Mouse (Mus musculus) liver, postnatal 0 days (tissue): ENCODE measurements around the gene Btf3l4. TPM values are rescaled to one million over a fixed set of nuclear protein-coding genes. Genes with fewer than 3 reads are reported as not detected.

ENCODE experiments used
- ATAC-seq: fragments of 200-750 bp; cut with Nextera tagmentation; 2 replicates; pipeline ENCODE4 v1.8.0; 2017; ENCODE audit warnings: mild to moderate bottlenecking, moderate library complexity
- DNase-seq: peaks from one replicate; pipeline ENCODE4 v3.0.0-alpha.2; 2016
- H3K27ac ChIP-seq: fragments of 300-500 bp; sonication (generic); 2 replicates; pipeline ENCODE4 v1.5.1; 2014; ENCODE audit warnings: antibody characterized with exemption, moderate library complexity, mild to moderate bottlenecking, low read depth
- H3K27me3 ChIP-seq: fragments of 300-500 bp; sonication (generic); 2 replicates; pipeline ENCODE4 v1.6.1; 2014; ENCODE audit warnings: low read length, control low read depth, mixed read lengths; ENCODE audit not compliant: insufficient read depth
- H3K36me3 ChIP-seq: fragments of 300-500 bp; sonication (generic); replicated peaks from 2 replicates; pipeline ENCODE4 v1.6.1; 2014; ENCODE audit warnings: mild to moderate bottlenecking, control low read depth, low read length, moderate library complexity, mixed read lengths; ENCODE audit not compliant: insufficient read depth
- H3K4me1 ChIP-seq: fragments of 300-500 bp; sonication (generic); 2 replicates; pipeline ENCODE4 v1.6.1; 2014; ENCODE audit warnings: antibody characterized with exemption, mild to moderate bottlenecking, control low read depth; ENCODE audit not compliant: insufficient read depth
- H3K4me2 ChIP-seq: fragments of 300-500 bp; sonication (generic); 2 replicates; pipeline ENCODE4 v1.6.1; 2014; ENCODE audit warnings: low read depth, mild to moderate bottlenecking, low read length, moderate library complexity, mixed read lengths
- H3K4me3 ChIP-seq: fragments of 300-500 bp; sonication (generic); 2 replicates; pipeline ENCODE4 v1.5.1; 2014; ENCODE audit warnings: low read depth, low read length
- H3K9ac ChIP-seq: fragments of 300-500 bp; sonication (generic); replicated peaks from 2 replicates; pipeline ENCODE4 v1.6.1; 2014; ENCODE audit warnings: mild to moderate bottlenecking, moderate library complexity
- H3K9me3 ChIP-seq: fragments of 300-500 bp; sonication (generic); 2 replicates; pipeline ENCODE4 v1.6.1; 2016; ENCODE audit warnings: mild to moderate bottlenecking, control low read depth, low read length, mixed read lengths
- CTCF ChIP-seq: sonication (generic); IDR thresholded peaks from 2 replicates; pipeline ENCODE4 v1.5.1; 2016; ENCODE audit warnings: antibody characterized with exemption, low read depth
- EP300 ChIP-seq: IDR thresholded peaks from 2 replicates; pipeline ENCODE4 v1.6.1; 2016; ENCODE audit warnings: antibody characterized with exemption, low read depth, mild to moderate bottlenecking
- WGBS: fragments of 180-500 bp; shearing (Covaris S2); extraction: QIAGEN DNeasy Blood & Tissue Kit; methylation state at CpG from one replicate; pipeline ENCODE4 v1.1.7; 2014; ENCODE audit not compliant: insufficient replicate concordance; 5-methylcytosine and 5-hydroxymethylcytosine counted together
- polyA plus RNA-seq: library from polyadenylated mRNA; unstranded; fragments of >200 nt; fragmentation: Nextera tagmentation; extraction: Ambion mirVana; gene quantifications from 2 replicates; pipeline ENCODE4 v1.2.1, GENCODE M21; 2015

The Btf3l4 gene
- polyA plus RNA-seq, 1 experiment from 2014 or later, result 56.9 TPM

DNA sequence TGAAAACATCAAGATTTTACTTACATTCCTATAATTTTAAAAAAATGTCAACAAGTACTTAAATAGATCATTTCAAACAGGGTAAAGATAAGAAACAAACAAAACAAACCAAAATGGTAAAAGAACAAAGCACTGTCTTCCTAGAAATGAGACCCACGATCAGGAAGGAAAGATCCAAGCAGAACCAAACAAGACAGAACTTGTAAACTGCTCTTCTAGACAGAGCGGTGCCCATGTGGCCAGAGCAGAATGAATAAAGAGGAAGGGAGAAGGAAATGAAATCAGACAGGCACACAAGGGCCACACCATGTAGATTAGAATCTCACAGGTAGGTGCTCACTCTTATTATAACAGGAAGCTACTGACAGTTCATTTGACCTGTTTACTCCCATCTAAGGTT is 6.8 kb downstream of the Btf3l4 start:
- Histone ChIP-seq H3K9ac (no peak overlapping the region), H3K4me3 (no peak overlapping the region), H3K27ac (no peak overlapping the region), H3K27me3 (no peaks in the 10 kb centered on the region), H3K36me3 (peaks cover 50% of the 10 kb centered on the region), H3K4me2 (no peak overlapping the region), H3K9me3 (no peaks in the 10 kb centered on the region), H3K4me1 (no peaks in the 10 kb centered on the region)
- ATAC-seq, result no peak
- WGBS, result 81% methylated on average over 2 of the region's 2 CpGs
- TF ChIP-seq EP300 (no peak), CTCF (no peak)
- DNase-seq, result no peak

DNA sequence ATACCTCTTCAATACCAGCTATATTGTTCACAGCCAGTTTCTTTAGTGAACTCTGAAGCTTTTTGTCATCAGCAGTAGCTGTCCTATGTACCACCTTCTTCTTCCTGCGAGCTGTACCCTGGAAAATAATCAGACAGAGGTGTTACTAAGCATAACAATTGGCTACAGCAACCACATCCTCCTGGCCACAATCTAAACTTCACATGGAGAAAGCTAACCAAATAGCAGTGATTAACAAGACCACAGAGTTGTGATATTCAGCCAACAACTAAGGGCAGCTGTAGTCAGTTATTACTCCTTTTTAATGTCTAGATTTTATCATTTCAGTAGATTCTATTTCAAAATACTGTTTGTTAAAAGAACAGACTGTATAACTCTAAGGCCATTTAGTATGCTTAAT is 7.3 kb downstream of the Btf3l4 start:
- no peak overlapping the region for H3K27ac ChIP-seq
- H3K9ac ChIP-seq, result no peak overlapping the region
- no peaks in the 10 kb centered on the region for H3K9me3 ChIP-seq
- DNase-seq, result no peak
- H3K36me3 ChIP-seq, result peaks cover 50% of the 10 kb centered on the region
- no peaks in the 10 kb centered on the region for H3K27me3 ChIP-seq
- H3K4me2 ChIP-seq, result no peak overlapping the region
- WGBS, result 72% methylated on average over 1 of the region's 1 CpGs
- ATAC-seq, result no peak
- no peaks in the 10 kb centered on the region for H3K4me1 ChIP-seq
- TF ChIP-seq CTCF (no peak), EP300 (no peak)
- no peak overlapping the region for H3K4me3 ChIP-seq

DNA sequence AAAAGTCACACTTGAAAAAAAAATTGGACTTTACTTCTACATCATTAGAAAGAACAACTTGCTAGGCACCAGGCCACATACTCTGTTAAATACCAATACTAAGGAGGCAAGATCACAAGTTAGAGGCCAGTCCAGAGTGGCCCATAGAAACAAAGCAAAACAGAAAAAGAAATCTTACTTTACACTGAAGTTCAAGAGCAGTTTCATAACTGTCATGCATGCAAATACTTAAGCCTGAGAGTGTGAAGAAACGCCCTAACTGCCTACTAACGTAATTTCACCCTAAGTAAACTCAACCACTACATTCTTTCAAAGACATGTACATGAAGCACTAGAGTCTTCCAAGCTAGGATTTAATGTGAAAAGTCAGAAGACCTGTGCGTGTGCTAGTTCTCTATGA is 7.7 kb downstream of the Btf3l4 start:
- no peak overlapping the region for H3K4me2 ChIP-seq
- no peak overlapping the region for H3K4me3 ChIP-seq
- ATAC-seq, result no peak
- WGBS, result 85% methylated on average over 3 of the region's 3 CpGs
- no peaks in the 10 kb centered on the region for H3K27me3 ChIP-seq
- H3K9ac ChIP-seq, result no peak overlapping the region
- no peaks in the 10 kb centered on the region for H3K9me3 ChIP-seq
- H3K27ac ChIP-seq, result no peak overlapping the region
- DNase-seq, result no peak
- peaks cover 54% of the 10 kb centered on the region for H3K36me3 ChIP-seq
- TF ChIP-seq EP300, result no peak
- no peak for TF ChIP-seq CTCF
- no peaks in the 10 kb centered on the region for H3K4me1 ChIP-seq

DNA sequence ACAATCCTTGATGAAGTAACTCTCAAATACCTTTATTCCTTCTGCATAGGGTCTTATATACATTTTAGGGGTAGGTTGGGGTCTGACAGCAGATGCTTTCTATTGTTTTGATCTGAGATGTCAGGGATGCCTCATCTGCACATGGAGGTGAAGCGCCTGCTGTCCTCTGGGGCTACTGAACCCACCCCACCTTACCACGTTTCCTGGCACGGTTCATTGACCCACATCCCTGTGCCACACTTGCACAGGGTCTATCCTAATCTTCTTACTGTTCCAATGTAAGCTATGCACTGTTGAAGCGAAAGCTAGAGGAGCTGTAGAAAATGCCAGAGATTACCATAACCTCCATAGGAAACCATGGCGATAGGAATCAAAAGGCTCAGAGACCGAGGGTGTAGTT is 21.9 kb downstream of the Btf3l4 start:
- no peak overlapping the region for H3K27ac ChIP-seq
- WGBS, result 70% methylated on average over 6 of the region's 6 CpGs
- no peak overlapping the region for H3K4me2 ChIP-seq
- no peaks in the 10 kb centered on the region for H3K9me3 ChIP-seq
- H3K36me3 ChIP-seq, result no peaks in the 10 kb centered on the region
- H3K4me3 ChIP-seq, result no peak overlapping the region
- TF ChIP-seq EP300 (no peak), CTCF (no peak)
- no peak for DNase-seq
- no peak for ATAC-seq
- no peaks in the 10 kb centered on the region for H3K4me1 ChIP-seq
- H3K9ac ChIP-seq, result no peak overlapping the region
- H3K27me3 ChIP-seq, result no peaks in the 10 kb centered on the region

DNA sequence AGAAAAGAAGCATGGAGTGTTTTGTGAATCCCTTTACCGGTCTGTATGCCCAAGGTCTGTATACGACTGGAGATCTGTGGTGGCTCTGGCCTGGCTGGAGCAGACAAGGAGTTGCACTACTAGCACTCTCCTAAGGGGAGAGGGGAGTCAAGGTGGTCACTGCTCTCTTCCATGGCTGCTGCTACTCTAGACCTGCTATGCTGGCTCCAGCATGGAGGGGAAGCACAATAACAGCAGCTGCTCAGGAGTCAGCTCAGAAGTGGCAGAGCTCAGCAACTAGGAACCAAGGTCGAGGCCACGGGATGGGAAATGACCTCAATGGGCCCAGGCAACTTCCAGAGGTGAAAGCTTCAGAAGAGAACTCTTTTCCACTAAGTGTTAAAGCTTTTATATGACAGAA is 22.3 kb downstream of the Btf3l4 start:
- TF ChIP-seq CTCF (no peak), EP300 (no peak)
- ATAC-seq (no peak), DNase-seq (no peak)
- WGBS, result 56% methylated on average over 4 of the region's 4 CpGs
- Histone ChIP-seq H3K4me3 (no peak overlapping the region), H3K4me2 (no peak overlapping the region), H3K9ac (no peak overlapping the region), H3K9me3 (no peaks in the 10 kb centered on the region), H3K4me1 (no peaks in the 10 kb centered on the region), H3K27me3 (no peaks in the 10 kb centered on the region), H3K27ac (no peak overlapping the region), H3K36me3 (no peaks in the 10 kb centered on the region)

DNA sequence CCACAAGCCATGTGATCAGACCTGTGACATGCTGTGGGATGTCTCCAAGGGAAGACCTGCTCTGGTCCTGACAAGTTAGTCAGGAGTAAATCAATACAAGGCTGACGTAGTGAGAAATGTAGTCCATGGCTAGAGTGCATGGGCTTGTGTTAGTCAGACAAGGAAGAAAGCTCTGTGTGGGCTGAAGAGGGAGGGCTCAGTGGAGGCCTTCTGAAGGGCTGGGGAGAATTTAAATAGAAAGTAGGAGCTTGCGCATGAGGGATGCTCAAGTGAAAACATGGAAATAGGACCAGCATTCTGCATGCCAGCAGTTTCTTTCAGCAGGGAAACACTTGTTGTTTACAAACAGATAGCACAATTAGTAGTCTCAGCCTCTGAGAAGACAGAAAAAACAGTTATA is 29.9 kb downstream of the Btf3l4 start:
- Histone ChIP-seq H3K4me1 (no peaks in the 10 kb centered on the region), H3K4me2 (no peak overlapping the region), H3K9ac (no peak overlapping the region), H3K27ac (no peak overlapping the region), H3K4me3 (no peak overlapping the region), H3K9me3 (no peaks in the 10 kb centered on the region), H3K36me3 (no peaks in the 10 kb centered on the region), H3K27me3 (no peaks in the 10 kb centered on the region)
- 76% methylated on average over 2 of the region's 2 CpGs for WGBS
- no peak for TF ChIP-seq CTCF
- no peak for TF ChIP-seq EP300
- no peak for ATAC-seq
- no peak for DNase-seq
